Mouse (Mus musculus): ENCODE results near the gene Tyw1. TPM values are rescaled to one million over a fixed set of nuclear protein-coding genes. Genes with fewer than 3 reads are reported as not detected.
A peak's percentile ranks its signal among the peaks of the same experiment; 100 is the strongest.

The Tyw1 gene
- total and polyA plus RNA-seq, 2 experiments from 2014 or later: 17.6 to 20.5 TPM

DNA sequence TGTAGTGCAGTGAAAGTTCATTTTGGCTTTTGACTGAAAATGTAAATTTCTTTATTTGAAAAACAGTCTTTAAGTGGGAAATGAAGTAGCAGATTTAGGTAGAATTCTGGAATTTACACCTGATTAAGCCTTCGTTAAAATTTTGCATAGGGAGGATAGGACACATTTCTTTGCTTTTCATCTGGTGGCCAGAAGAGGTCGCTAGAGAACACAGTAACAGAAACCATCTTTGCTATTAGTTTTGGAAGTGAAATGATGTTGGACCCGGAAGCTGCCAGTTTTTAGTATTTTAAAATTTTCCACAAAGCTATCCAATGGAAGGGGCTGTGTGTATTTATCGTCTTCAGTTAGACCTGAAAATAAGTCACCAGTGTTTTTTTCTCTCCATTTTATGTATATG lies 20.1 kb downstream of the Tyw1 start:
- TF ChIP-seq CTCF (IDR thresholded peaks at IDR 0.05; ENCODE audit: low read depth): peak; percentile 83
- 43% methylated on average over 4 of the region's 4 CpGs for WGBS
- Histone ChIP-seq H3K9me3 (ENCODE audit: low read length) (no peaks in the 10 kb centered on the region), H3K27ac (no peak overlapping the region), H3K4me3 (ENCODE audit: low read length) (no peak overlapping the region), H3K27me3 (ENCODE audit: insufficient read depth, low read length) (no peaks in the 10 kb centered on the region), H3K36me3 (ENCODE audit: insufficient read depth, low read length) (peaks cover 15% of the 10 kb centered on the region), H3K9ac (replicated peaks; ENCODE audit: low read length) (no peak overlapping the region), H3K4me2 (ENCODE audit: low read depth, low read length) (no peak overlapping the region), H3K4me1 (ENCODE audit: insufficient read depth, low read length) (no peaks in the 10 kb centered on the region)
- DNase-seq (ENCODE audit: low spot score): peak; percentile 74
- ATAC-seq: no peak

DNA sequence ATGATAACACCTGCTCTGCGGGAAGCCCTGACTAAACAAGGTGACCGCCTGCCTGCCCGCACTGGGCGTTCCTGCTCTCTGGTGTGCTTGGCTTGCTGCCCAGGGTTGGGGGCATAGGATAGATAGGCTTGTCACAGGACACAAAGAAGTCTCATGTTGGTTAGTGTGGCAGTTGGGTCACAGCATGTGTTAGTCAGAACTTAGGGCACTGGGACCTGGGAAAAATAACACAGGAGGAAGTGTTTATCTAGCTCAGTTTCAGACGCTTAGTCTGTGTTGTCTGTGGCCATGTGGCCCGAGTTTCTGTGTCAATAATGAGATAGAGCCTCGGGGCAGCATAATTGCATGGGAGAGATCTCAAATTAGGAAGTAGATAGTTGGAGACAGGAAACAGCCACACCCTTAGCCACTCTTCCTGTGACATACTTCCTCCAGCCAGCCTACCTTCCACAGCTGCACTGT lies 22.6 kb downstream of the Tyw1 start:
- ATAC-seq: no peak
- WGBS: 72% methylated on average over 7 of the region's 7 CpGs
- no peak overlapping the region for H3K4me2 ChIP-seq (ENCODE audit: low read depth, low read length)
- H3K4me3 ChIP-seq (ENCODE audit: low read length): no peak overlapping the region
- H3K27me3 ChIP-seq (ENCODE audit: insufficient read depth, low read length): no peaks in the 10 kb centered on the region
- H3K9me3 ChIP-seq (ENCODE audit: low read length): no peaks in the 10 kb centered on the region
- no peak overlapping the region for H3K9ac ChIP-seq (replicated peaks; ENCODE audit: low read length)
- no peak overlapping the region for H3K27ac ChIP-seq
- no peak for DNase-seq (ENCODE audit: low spot score)
- peaks cover 24% of the 10 kb centered on the region for H3K36me3 ChIP-seq (ENCODE audit: insufficient read depth, low read length)
- TF ChIP-seq CTCF (IDR thresholded peaks at IDR 0.05; ENCODE audit: low read depth): no peak
- H3K4me1 ChIP-seq (ENCODE audit: insufficient read depth, low read length): no peaks in the 10 kb centered on the region

GRCm38 (mm10) chr5:130283079-130283732 lies 27.8 kb downstream of the Tyw1 start:
- Histone ChIP-seq H3K27ac (no peak overlapping the region), H3K36me3 (ENCODE audit: insufficient read depth, low read length) (peaks cover 20% of the 10 kb centered on the region), H3K4me3 (ENCODE audit: low read length) (no peak overlapping the region), H3K4me2 (ENCODE audit: low read depth, low read length) (no peak overlapping the region), H3K27me3 (ENCODE audit: insufficient read depth, low read length) (no peaks in the 10 kb centered on the region), H3K9ac (replicated peaks; ENCODE audit: low read length) (no peak overlapping the region), H3K4me1 (ENCODE audit: insufficient read depth, low read length) (no peaks in the 10 kb centered on the region), H3K9me3 (ENCODE audit: low read length) (no peaks in the 10 kb centered on the region)
- 96% methylated on average over 9 of the region's 9 CpGs for WGBS
- no peak for ATAC-seq
- no peak for TF ChIP-seq CTCF (IDR thresholded peaks at IDR 0.05; ENCODE audit: low read depth)
- no peak for DNase-seq (ENCODE audit: low spot score)

DNA sequence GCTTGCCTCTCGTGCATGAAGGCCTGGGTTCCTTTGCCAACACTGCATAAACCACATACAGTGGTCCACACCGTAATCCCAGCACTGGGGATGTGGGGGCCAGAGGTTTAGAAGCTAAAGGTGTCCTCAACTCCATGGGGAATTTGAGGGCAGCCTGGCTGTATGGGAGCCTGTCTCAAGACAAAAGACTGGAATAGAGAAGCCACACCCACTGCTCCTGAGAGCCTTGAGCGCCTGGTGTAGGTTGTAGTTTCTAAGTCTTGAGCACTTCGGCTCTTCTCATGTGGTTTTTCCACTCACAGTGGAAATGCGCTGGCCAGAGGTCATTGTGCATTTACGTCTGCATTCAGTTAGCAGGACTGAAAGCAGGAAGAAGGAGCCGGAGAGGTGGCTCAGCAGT lies 32.7 kb downstream of the Tyw1 start:
- peaks cover 8% of the 10 kb centered on the region; the same call in 1 of the 2 replicates for H3K36me3 ChIP-seq (ENCODE audit: insufficient read depth, low read length)
- ATAC-seq: no peak

DNA sequence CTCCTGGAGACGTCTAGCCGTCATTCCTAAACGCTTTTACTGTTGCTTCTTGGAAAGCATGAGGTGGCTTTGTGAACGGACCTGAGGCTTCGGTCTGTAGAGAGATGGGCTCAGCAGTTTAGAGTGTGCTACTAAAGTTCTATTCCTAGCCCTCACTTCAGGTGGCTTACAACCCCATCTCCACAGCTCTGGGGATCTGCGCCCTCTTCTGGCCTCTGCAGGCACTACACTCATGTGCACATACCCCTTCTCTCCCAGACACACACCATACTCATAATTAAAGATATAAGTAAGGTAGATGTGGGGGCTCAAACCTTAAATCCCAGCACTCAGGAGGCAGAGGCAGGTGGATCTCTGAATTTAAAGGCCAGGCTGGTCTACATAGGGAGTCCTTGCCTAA lies 34.8 kb downstream of the Tyw1 start:
- no peaks in the 10 kb centered on the region for H3K4me1 ChIP-seq (ENCODE audit: insufficient read depth, low read length)
- peaks cover 8% of the 10 kb centered on the region; the same call in 1 of the 2 replicates for H3K36me3 ChIP-seq (ENCODE audit: insufficient read depth, low read length)
- no peak for ATAC-seq
- H3K4me2 ChIP-seq (ENCODE audit: low read depth, low read length): no peak overlapping the region
- H3K9me3 ChIP-seq (ENCODE audit: low read length): no peaks in the 10 kb centered on the region
- no peaks in the 10 kb centered on the region for H3K27me3 ChIP-seq (ENCODE audit: insufficient read depth, low read length)
- WGBS: 97% methylated on average over 6 of the region's 6 CpGs
- TF ChIP-seq CTCF (IDR thresholded peaks at IDR 0.05; ENCODE audit: low read depth): peak; percentile 12; the same call in 1 of the 2 replicates
- H3K4me3 ChIP-seq (ENCODE audit: low read length): no peak overlapping the region
- no peak for DNase-seq (ENCODE audit: low spot score)
- no peak overlapping the region for H3K27ac ChIP-seq
- H3K9ac ChIP-seq (replicated peaks; ENCODE audit: low read length): no peak overlapping the region

More for the DNA sequence above, 32.7 kb downstream of the Tyw1 start:
- DNase-seq (ENCODE audit: low spot score): no peak
- Histone ChIP-seq H3K27ac (no peak overlapping the region), H3K27me3 (ENCODE audit: insufficient read depth, low read length) (no peaks in the 10 kb centered on the region), H3K4me1 (ENCODE audit: insufficient read depth, low read length) (no peaks in the 10 kb centered on the region), H3K4me2 (ENCODE audit: low read depth, low read length) (no peak overlapping the region), H3K9ac (replicated peaks; ENCODE audit: low read length) (no peak overlapping the region), H3K9me3 (ENCODE audit: low read length) (no peaks in the 10 kb centered on the region), H3K4me3 (ENCODE audit: low read length) (no peak overlapping the region)
- TF ChIP-seq CTCF (IDR thresholded peaks at IDR 0.05; ENCODE audit: low read depth): no peak
- 96% methylated on average over 7 of the region's 7 CpGs for WGBS

- ATAC-seq (no peak), DNase-seq (ENCODE audit: low spot score) (no peak)
- 83% methylated on average over 12 of the region's 12 CpGs for WGBS
- Histone ChIP-seq H3K27ac (no peak overlapping the region), H3K4me1 (ENCODE audit: insufficient read depth, low read length) (no peaks in the 10 kb centered on the region), H3K27me3 (ENCODE audit: insufficient read depth, low read length) (no peaks in the 10 kb centered on the region), H3K36me3 (ENCODE audit: insufficient read depth, low read length) (peaks cover 8% of the 10 kb centered on the region; the same call in 1 of the 2 replicates), H3K4me2 (ENCODE audit: low read depth, low read length) (no peak overlapping the region), H3K9me3 (ENCODE audit: low read length) (no peaks in the 10 kb centered on the region), H3K9ac (replicated peaks; ENCODE audit: low read length) (no peak overlapping the region), H3K4me3 (ENCODE audit: low read length) (no peak overlapping the region)
- no peak for TF ChIP-seq CTCF (IDR thresholded peaks at IDR 0.05; ENCODE audit: low read depth)
Observed at GRCm38 (mm10) chr5:130290775-130291174, 35.4 kb downstream of the Tyw1 start.

DNA sequence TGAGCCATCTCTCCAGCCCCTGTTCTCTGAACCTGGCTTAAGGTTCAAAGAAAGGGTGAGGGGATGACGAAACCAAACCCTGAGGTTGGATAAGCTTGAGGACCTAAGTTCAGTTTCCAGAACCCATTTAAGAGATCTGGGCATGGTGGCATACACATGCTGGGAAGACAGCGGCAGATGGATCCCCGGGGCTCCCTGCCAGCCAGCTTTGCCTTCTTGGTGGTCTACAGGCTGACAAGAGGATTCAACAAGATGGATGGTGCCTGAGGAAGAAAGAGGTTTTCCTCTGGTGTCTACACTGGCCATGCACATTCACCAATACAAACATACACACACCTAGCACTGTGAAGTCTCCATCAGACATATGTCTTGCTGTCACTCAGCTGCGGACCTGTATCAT lies 37.6 kb downstream of the Tyw1 start:
- ATAC-seq (no peak), DNase-seq (ENCODE audit: low spot score) (no peak)
- WGBS: 69% methylated on average over 4 of the region's 4 CpGs
- Histone ChIP-seq H3K36me3 (ENCODE audit: insufficient read depth, low read length) (peaks cover 27% of the 10 kb centered on the region; the same call in 1 of the 2 replicates), H3K27me3 (ENCODE audit: insufficient read depth, low read length) (no peaks in the 10 kb centered on the region), H3K27ac (peak overlapping the region; percentile 42; the same call in 1 of the 2 replicates), H3K4me2 (ENCODE audit: low read depth, low read length) (no peak overlapping the region), H3K9ac (replicated peaks; ENCODE audit: low read length) (no peak overlapping the region), H3K4me1 (ENCODE audit: insufficient read depth, low read length) (no peaks in the 10 kb centered on the region), H3K9me3 (ENCODE audit: low read length) (no peaks in the 10 kb centered on the region), H3K4me3 (ENCODE audit: low read length) (no peak overlapping the region)
- TF ChIP-seq CTCF (IDR thresholded peaks at IDR 0.05; ENCODE audit: low read depth): no peak

All from hindbrain, postnatal 0 days (tissue).